Mouse (Mus musculus) cerebellum, adult 9-11 months (tissue): ENCODE measurements around the gene Ercc1.

Source experiments
- DNase-seq: peaks from one replicate; pipeline ENCODE4 v3.0.0; 2022

The Ercc1 gene

GRCm38 (mm10) chr7:19309884-19310641, 34.5 kb upstream of the Ercc1 start, which contains the start of gene Fosb:
TSS of gene Fosb (minus strand) at chr7:19310051.
- DNase-seq: peak; percentile 96

DNA sequence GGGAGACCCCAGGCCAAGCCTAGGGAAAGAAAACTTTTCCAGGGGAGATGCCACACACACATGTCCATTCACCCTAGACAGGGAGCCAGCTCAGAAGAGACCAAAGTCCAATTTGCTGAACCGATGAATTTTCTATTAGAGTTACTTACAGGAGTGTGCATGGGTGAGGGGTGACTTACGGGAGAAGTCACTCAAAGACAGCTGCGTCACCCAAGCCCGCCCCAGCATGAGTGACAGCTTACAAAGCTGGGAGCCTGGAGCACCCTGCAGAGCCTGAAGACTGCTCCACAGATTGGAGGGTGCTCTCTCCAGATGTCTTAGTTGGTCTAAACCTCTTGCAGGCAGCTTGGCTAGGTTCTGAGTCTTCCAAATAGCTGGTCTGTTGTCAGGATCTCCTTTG, 32.6 kb upstream of the Ercc1 start:
- DNase-seq: no peak

- no peak for DNase-seq
Measured at GRCm38 (mm10) chr7:19314033-19314432, 30.5 kb upstream of the Ercc1 start.

DNA sequence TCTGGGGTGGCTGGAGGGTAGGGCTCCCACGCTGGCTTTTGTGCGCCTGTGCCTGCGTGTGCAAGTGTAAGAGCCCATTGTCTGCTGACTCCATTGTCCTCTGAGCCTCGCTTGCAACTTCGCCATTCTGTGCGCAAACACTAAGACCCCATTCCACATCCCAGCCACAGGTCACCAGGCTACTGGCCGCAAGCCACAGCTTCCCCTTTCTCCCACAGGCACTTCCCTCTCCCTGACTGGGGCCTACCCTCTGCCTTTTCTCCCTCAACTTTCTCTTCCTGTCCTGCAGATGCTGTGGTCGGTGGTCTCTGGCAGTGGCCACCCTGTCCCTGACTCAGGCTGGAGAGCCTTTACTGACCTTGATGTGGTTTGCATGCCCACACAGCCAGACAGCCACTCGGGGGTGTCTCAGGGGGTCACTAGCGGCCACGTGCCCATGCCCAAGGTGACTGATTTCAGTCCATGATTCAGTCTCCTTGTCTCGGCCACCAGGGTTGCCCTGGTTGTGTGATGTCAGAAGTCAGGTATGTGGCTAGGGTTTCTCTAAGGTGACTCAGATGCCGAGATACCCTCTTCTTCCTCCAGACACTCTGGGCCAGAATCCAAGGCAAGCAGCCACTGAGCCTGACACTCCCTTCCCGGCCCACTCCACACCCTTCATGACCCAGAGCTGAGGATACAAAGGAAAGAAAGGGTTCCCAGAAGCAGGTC, 28.0 kb upstream of the Ercc1 start:
- DNase-seq: no peak

DNA sequence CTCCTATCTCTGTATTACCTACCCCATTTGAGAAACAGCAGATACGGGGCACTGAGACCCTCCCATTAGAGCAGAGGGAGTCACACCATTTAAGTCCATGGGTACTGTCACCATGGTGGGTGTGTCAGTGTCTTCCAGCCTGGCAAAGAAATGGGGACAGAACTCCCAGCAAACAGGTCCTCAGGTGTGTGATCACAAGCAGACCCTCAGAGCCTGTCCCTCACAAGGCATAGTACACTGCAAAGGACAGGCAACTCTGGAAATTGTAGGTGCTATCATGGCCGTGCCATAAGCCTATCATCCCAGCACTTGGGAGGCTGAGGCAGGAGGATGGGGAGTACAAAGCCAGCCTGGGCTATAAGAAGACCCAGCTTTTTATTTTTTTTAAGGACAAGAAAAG, 26.4 kb upstream of the Ercc1 start:
- no peak for DNase-seq

DNA sequence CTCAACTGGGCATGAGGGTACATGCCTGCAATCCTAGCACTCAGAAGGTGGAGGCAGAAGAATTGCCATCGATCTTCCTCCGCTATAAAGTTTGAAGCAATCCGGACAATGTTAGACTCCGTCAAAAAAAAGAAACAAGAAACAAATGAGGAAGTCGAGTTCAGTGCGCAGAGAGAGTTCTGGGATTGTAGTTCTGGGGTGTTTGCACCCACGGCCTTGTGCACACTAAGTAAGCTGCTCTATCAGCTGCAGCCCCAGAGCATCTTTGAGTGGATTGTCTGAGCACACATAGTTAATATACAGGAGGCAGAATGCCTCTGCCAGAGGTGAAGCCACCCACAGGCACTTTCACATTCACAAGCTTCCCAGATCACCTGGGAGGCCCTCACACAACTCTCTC, 25.9 kb upstream of the Ercc1 start:
- DNase-seq: no peak

DNA sequence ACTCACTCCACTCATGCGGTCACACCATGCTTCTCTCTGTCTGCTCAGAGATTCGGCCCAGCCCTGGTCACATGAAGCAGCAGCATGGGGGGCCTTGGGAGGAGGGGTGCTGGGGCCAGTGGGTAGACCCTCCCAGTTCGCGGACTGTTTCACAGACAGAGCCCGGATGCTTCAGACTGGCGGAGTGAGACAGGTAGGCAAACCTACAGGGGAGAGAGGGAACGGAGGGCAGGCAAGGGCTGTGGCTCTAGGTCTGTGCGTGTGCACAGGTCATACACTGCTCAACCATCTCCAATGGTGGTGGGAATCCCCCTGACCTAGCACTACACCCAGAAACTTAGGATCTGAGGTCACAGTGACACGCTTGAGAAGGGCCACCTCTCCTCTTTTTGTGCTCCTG, 25.1 kb upstream of the Ercc1 start:
- peak; percentile 58 for DNase-seq

DNA sequence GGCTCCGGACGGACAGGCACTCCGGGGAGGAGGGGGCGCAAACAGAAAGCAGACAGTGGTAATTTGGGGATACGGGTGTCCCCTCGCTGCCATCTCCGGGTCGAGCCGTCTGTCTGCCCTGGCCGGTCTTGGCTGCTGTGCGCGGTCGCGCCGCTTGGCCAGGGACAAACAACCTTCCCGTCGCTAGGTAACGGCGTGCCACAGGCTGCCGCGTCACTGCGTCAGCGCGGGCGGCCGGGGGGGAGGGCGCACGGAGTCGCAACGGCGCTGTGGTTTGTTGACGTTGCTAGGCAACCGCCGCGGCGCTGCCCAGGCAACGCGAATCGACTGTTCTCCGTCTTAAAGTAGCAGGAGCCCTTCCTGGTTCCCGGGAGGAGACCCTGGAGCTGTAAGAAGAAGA, 24.7 kb upstream of the Ercc1 start:
- DNase-seq: peak; percentile 93

- DNase-seq: no peak
Measured at GRCm38 (mm10) chr7:19320637-19321036, 23.9 kb upstream of the Ercc1 start.

GRCm38 (mm10) chr7:19321464-19321863, 23.1 kb upstream of the Ercc1 start:
- no peak for DNase-seq

- DNase-seq: no peak
Measured at GRCm38 (mm10) chr7:19322489-19322888, 22.1 kb upstream of the Ercc1 start.

DNA sequence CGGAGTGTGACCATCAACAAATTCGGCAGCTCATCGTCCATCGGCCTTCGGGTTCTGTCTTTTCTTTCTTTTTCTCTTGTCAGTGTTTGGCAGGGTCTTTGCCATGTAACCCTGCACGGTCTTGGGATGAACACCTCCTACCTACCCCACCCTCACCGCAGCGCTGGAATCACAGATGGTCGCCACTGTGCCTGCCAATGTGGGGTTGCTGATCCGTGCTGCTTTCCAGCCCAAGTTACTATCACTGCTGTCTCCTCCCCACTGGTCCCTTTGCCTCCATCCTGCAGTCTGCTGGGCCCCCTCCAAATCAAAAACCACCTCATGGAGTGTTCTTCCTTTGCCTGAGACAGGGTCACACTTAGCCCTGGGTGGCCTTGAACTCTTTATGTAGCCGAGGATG, 20.4 kb upstream of the Ercc1 start:
- no peak for DNase-seq

DNA sequence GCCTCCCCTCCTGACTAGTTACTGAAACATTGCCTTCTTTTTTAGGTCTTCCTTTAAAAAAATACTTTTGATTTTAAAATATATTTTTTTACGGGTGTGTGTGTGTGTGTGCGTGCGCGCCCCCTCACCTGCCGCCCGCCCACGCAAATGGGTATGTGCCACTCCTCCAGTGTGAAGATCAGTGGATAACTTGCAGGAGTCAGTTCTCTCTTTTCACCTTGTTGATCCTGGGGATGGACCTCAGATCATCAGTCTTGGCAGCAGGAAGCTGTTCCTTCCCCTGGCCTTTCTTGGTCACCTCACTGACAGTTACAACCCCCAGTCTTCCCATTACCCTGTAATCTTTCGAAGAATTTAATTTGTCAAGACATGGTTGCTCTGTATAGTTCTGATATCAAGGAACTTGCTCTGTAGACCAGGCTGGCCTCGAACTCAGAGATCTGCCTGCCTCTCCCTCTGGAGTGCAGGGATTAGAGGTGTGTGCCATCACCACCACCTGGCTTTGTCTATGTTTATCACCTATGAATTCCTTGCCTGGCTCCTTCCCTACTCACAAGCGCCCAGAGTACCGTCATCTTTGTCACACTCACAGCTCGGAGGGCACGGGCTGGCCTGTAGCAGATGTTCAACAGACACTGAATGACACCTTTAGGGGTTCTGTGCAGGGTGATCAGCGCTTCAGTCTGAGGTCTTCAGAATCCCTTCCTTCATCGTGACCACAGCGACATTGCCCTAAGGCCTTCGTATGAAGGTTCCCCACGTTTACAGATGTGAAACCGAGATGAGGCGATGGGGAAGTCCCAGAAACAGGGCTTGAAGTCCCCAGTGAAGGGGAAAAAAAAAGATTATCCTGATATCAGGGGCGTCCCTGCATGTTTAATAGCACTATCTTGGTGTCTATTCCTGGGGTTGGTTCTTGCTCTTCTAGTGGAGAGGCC, 19.0 kb upstream of the Ercc1 start:
- DNase-seq: no peak

- DNase-seq: peak; percentile 71
Measured at GRCm38 (mm10) chr7:19326359-19326758, 18.2 kb upstream of the Ercc1 start.

DNA sequence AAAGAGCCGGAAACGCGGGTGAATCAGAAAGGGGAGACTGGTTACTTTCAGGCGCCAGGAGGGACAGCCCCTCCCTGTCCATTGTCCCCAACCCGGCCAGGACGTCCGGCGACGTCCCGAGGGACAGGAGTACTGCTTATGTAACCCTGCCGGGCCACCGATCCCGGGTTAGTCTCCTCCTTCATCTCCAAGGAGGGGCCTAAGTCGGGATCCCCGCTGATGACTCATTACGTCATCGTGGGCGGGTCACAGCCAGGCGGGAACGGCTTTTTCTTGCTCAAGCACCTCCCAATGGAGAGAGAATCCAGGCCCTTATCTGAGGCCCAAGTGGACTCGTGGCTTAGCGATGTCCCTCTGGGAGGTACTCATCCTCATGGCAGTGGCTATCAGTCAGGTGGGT, 17.4 kb upstream of the Ercc1 start:
- peak; percentile 89 for DNase-seq

GRCm38 (mm10) chr7:19327782-19328181, 16.8 kb upstream of the Ercc1 start:
- no peak for DNase-seq

GRCm38 (mm10) chr7:19328425-19328824, 16.2 kb upstream of the Ercc1 start:
- DNase-seq: no peak

GRCm38 (mm10) chr7:19331910-19332309, 12.7 kb upstream of the Ercc1 start:
- no peak for DNase-seq

DNA sequence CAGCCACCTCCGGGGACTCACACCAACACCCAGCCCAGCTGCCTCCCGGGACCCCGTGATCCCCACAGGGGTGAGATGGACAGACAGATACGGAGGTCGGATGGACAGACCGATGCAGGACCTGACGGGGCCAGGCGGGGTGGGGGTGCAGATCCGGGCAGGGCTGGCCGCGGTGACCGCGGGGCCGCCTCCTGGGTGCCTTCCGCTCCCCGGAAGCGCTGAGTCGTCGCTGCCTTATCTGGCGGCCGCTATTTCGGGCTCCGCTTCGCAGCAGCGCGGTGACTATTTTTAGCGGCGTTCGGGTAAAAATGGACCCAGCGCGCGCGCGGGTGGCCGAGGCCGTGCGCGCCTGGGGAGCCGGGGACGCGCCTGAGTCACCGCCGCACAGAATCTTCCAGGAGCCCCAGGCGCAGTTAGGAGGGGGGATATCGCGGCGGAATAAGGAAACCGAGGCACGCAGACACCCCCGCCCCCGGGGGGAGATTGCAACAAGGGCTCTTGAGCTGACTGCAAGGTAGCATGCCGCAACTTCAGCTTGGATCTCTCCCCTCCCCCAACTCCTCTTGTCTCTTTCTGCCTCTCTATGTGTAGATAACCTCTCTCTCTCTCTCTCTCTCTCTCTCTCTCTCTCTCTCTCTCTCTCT, 11.7 kb upstream of the Ercc1 start:
- DNase-seq: peak; percentile 74

- no peak for DNase-seq
Measured at GRCm38 (mm10) chr7:19335583-19335982, 9.0 kb upstream of the Ercc1 start.

- DNase-seq: no peak
Measured at GRCm38 (mm10) chr7:19337122-19337521, 7.5 kb upstream of the Ercc1 start.

DNA sequence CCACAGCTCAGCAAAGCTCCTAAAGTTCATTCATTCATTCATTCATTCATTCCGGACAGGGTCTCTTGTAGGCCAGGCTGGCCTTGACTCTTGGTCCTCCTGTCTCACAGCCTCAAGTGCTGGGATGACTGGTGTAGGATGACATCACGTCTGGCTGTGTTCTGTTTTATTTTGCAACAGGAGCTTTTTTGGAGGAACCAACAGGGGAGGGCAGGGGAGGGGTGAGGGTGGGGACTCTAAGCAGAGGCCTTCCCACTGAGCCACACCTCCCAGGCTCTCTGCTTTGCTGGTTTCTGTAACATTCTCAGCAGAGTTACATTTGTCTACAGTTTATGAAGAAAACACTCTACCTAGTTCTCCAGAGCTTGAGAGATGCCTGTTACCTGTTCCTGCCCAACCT, 6.5 kb upstream of the Ercc1 start:
- DNase-seq: no peak

- DNase-seq: no peak
Measured at GRCm38 (mm10) chr7:19338596-19338995, 6.0 kb upstream of the Ercc1 start.
